Mouse (Mus musculus) stomach, embryonic 15.5 days (tissue): ENCODE results near the gene Sp140. TPM values are rescaled to one million over a fixed set of nuclear protein-coding genes. Genes with fewer than 3 reads are reported as not detected.
"Not testable (repeated sequence)": the region's sequence is repeated elsewhere in the genome, so short reads cannot be mapped to it uniquely, and the experiment has no call there.

Experiments
- ATAC-seq: fragments of 200-750 bp; cut with Nextera tagmentation; 2 replicates; pipeline ENCODE4 v1.8.0; 2017; ENCODE audit warnings: low read depth, moderate number of reproducible peaks, moderate TSS enrichment; ENCODE audit not compliant: insufficient read depth, low FRiP score
- H3K27ac ChIP-seq: fragments of 300-500 bp; sonication (generic); 2 replicates; pipeline ENCODE4 v1.5.1; 2015; ENCODE audit warnings: mild to moderate bottlenecking, inconsistent platforms
- H3K27me3 ChIP-seq: fragments of 300-500 bp; sonication (generic); replicated peaks from 2 replicates; pipeline ENCODE4 v1.6.1; 2015; ENCODE audit warnings: inconsistent platforms
- H3K36me3 ChIP-seq: fragments of 300-500 bp; sonication (generic); 2 replicates; pipeline ENCODE4 v1.6.1; 2015; ENCODE audit warnings: inconsistent platforms
- H3K4me1 ChIP-seq: fragments of 300-500 bp; sonication (generic); 2 replicates; pipeline ENCODE4 v1.6.1; 2015; ENCODE audit warnings: inconsistent platforms
- H3K4me2 ChIP-seq: fragments of 300-500 bp; sonication (generic); 2 replicates; pipeline ENCODE4 v1.6.1; 2015; ENCODE audit warnings: mild to moderate bottlenecking, inconsistent platforms
- H3K4me3 ChIP-seq: fragments of 300-500 bp; sonication (generic); replicated peaks from 2 replicates; pipeline ENCODE4 v1.5.1; 2015; ENCODE audit warnings: inconsistent platforms
- H3K9ac ChIP-seq: fragments of 300-500 bp; sonication (generic); 2 replicates; pipeline ENCODE4 v1.6.1; 2015; ENCODE audit warnings: inconsistent platforms
- H3K9me3 ChIP-seq: fragments of 300-500 bp; sonication (generic); 2 replicates; pipeline ENCODE4 v1.6.1; 2016; ENCODE audit warnings: inconsistent platforms
- WGBS: fragments of 180-500 bp; shearing (Covaris S2); methylation state at CpG from one replicate; pipeline ENCODE4 v1.1.7; 2015; 5-methylcytosine and 5-hydroxymethylcytosine counted together
- polyA plus RNA-seq: library from polyadenylated mRNA; unstranded; fragments of >200 nt; fragmentation: Nextera tagmentation; extraction: Ambion mirVana; gene quantifications from 2 replicates; pipeline ENCODE4 v1.2.1, GENCODE M21; 2015

Sp140 gene
- 1.4 and 2.6 TPM in 2 replicates for polyA plus RNA-seq

- not testable (repeated sequence) for ATAC-seq, H3K27ac ChIP-seq, H3K9me3 ChIP-seq, H3K36me3 ChIP-seq, H3K9ac ChIP-seq, H3K27me3 ChIP-seq, H3K4me2 ChIP-seq, H3K4me1 ChIP-seq, H3K4me3 ChIP-seq
- 50% methylated on average over 1 of the region's 5 CpGs for WGBS
Observed at GRCm38 (mm10) chr1:85600078-85600477, at the start of gene Sp140. Gene Sp140 (plus strand): TSS chr1:85600378.

GRCm38 (mm10) chr1:85555261-85555660 is 44.9 kb upstream of the Sp140 start:
- H3K4me2 ChIP-seq, H3K27me3 ChIP-seq, H3K4me1 ChIP-seq, H3K4me3 ChIP-seq, H3K9me3 ChIP-seq, H3K36me3 ChIP-seq, H3K9ac ChIP-seq, H3K27ac ChIP-seq, ATAC-seq: not testable (repeated sequence)
- WGBS: 80% methylated on average over 4 of the region's 4 CpGs

- H3K36me3 ChIP-seq, H3K9ac ChIP-seq, ATAC-seq, H3K27me3 ChIP-seq, H3K4me2 ChIP-seq, H3K27ac ChIP-seq, H3K4me1 ChIP-seq, H3K4me3 ChIP-seq, H3K9me3 ChIP-seq: not testable (repeated sequence)
- 78% methylated on average over 4 of the region's 4 CpGs for WGBS
Observed at GRCm38 (mm10) chr1:85573554-85573953, 26.6 kb upstream of the Sp140 start.

- not testable (repeated sequence) for H3K9ac ChIP-seq, H3K27me3 ChIP-seq, H3K4me1 ChIP-seq, H3K4me2 ChIP-seq, ATAC-seq, H3K27ac ChIP-seq, H3K4me3 ChIP-seq, H3K9me3 ChIP-seq, H3K36me3 ChIP-seq
- 70% methylated on average over 2 of the region's 3 CpGs for WGBS
Observed at GRCm38 (mm10) chr1:85575376-85575775, 24.8 kb upstream of the Sp140 start, which contains the start of gene G530012D18Rik. Gene G530012D18Rik (plus strand): TSS chr1:85575676.

- 52% methylated on average over 3 of the region's 3 CpGs for WGBS
- not testable (repeated sequence) for ATAC-seq, H3K4me3 ChIP-seq, H3K4me2 ChIP-seq, H3K9ac ChIP-seq, H3K4me1 ChIP-seq, H3K27ac ChIP-seq, H3K9me3 ChIP-seq, H3K27me3 ChIP-seq, H3K36me3 ChIP-seq
Observed at GRCm38 (mm10) chr1:85578372-85579010, 21.7 kb upstream of the Sp140 start.

GRCm38 (mm10) chr1:85579199-85580147 is 20.7 kb upstream of the Sp140 start:
- H3K9me3 ChIP-seq, ATAC-seq: not testable (repeated sequence)

GRCm38 (mm10) chr1:85580148-85580534 is 20.0 kb upstream of the Sp140 start:
- H3K27me3 ChIP-seq, H3K9me3 ChIP-seq, H3K4me3 ChIP-seq, H3K9ac ChIP-seq, H3K4me2 ChIP-seq, H3K36me3 ChIP-seq, H3K4me1 ChIP-seq, H3K27ac ChIP-seq, ATAC-seq: not testable (repeated sequence)
- 66% methylated on average over 3 of the region's 4 CpGs for WGBS

More at GRCm38 (mm10) chr1:85579199-85580147, 20.7 kb upstream of the Sp140 start:
- H3K4me2 ChIP-seq, H3K27me3 ChIP-seq, H3K4me3 ChIP-seq, H3K4me1 ChIP-seq, H3K27ac ChIP-seq, H3K36me3 ChIP-seq, H3K9ac ChIP-seq: not testable (repeated sequence)
- WGBS: 64% methylated on average over 6 of the region's 7 CpGs

GRCm38 (mm10) chr1:85580578-85580977 is 19.6 kb upstream of the Sp140 start:
- not testable (repeated sequence) for H3K27ac ChIP-seq, H3K36me3 ChIP-seq, H3K4me1 ChIP-seq, H3K4me2 ChIP-seq, H3K9ac ChIP-seq, H3K27me3 ChIP-seq, H3K4me3 ChIP-seq, H3K9me3 ChIP-seq, ATAC-seq
- 72% methylated on average over 3 of the region's 3 CpGs for WGBS

- not testable (repeated sequence) for H3K4me1 ChIP-seq, ATAC-seq, H3K9me3 ChIP-seq, H3K4me2 ChIP-seq, H3K36me3 ChIP-seq, H3K4me3 ChIP-seq, H3K27ac ChIP-seq, H3K27me3 ChIP-seq, H3K9ac ChIP-seq
- WGBS: 29% methylated on average over 5 of the region's 5 CpGs
Observed at GRCm38 (mm10) chr1:85581518-85581917, 18.7 kb upstream of the Sp140 start.

- H3K4me1 ChIP-seq, H3K4me2 ChIP-seq, ATAC-seq, H3K27me3 ChIP-seq, H3K9ac ChIP-seq, H3K27ac ChIP-seq, H3K9me3 ChIP-seq, H3K4me3 ChIP-seq, H3K36me3 ChIP-seq: not testable (repeated sequence)
- 76% methylated on average over 1 of the region's 2 CpGs for WGBS
Observed at GRCm38 (mm10) chr1:85588697-85589096, 11.5 kb upstream of the Sp140 start.

- 78% methylated on average over 8 of the region's 8 CpGs for whole genome bisulfite sequencing
- not testable (repeated sequence) for ATAC-seq, H3K4me1 ChIP-seq, H3K27me3 ChIP-seq, H3K27ac ChIP-seq, H3K4me3 ChIP-seq, H3K9me3 ChIP-seq, H3K36me3 ChIP-seq, H3K4me2 ChIP-seq, H3K9ac ChIP-seq
Observed at GRCm38 (mm10) chr1:85592526-85592925, 7.7 kb upstream of the Sp140 start.

GRCm38 (mm10) chr1:85598271-85599012 is 1.7 kb upstream of the Sp140 start, which contains the start of gene Sp110:
Gene Sp110 (minus strand): TSS chr1:85598817.
- H3K9me3 ChIP-seq: not testable (repeated sequence)
- 68% methylated on average over 17 of the region's 17 CpGs for WGBS

More at GRCm38 (mm10) chr1:85598271-85599012, 1.7 kb upstream of the Sp140 start, which contains the start of gene Sp110:
- not testable (repeated sequence) for H3K27me3 ChIP-seq, H3K9ac ChIP-seq, H3K4me3 ChIP-seq, H3K4me1 ChIP-seq, H3K27ac ChIP-seq, H3K4me2 ChIP-seq, ATAC-seq, H3K36me3 ChIP-seq
